Mouse (Mus musculus) cerebellum, adult 11-12 months (tissue): ENCODE results near the gene Kcna6.

Experiments
- DNase-seq: peaks from one replicate; pipeline ENCODE4 v3.0.0; 2022

The Kcna6 gene

GRCm38 (mm10) chr6:126740211-126741142 is at the start of gene Kcna6:
TSS of gene Kcna6 (minus strand) at chr6:126740674.
- no peak for DNase-seq

GRCm38 (mm10) chr6:126788863-126789262 is 48.4 kb upstream of the Kcna6 start:
- DNase-seq, result no peak

DNA sequence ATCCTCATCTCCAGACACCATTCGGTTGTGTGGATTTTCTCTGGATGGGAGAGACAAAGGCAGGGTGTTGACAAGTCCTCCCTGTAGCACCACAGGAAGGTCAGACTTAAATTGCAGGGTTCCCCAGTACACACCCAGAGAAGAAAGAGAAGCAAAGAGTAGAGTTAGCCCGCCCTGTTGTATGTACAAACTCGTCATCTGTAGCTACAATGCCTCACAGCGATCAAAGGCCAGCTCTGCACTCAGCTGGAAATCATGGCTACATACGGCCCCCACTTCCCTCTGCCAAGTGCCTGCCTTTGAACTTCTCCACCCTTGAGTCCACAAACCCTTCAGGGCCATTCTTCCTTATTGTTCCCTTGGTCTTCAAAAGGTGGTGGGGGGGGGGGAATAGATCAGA is 43.7 kb upstream of the Kcna6 start:
- DNase-seq, result no peak

DNA sequence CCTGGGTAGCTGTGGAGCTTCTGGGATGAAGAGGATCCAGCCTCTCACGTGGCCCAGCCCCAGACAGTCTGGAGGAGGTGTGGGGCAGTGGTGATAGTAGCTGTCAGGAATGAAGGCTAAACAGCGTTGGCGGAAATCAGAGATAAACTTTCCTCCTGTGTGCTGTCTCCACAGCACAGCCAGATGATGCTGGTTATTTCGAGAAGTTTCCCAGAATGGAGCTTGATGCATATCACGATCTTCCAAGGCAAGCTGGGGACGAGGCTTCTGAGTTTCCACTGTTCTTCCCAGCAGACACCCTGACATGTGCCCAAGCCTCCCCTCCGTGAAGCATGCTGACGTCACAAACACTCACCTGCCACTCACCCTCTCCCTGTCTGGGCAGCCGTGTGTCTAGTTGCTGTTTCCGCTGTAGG is 43.2 kb upstream of the Kcna6 start:
- no peak for DNase-seq

DNA sequence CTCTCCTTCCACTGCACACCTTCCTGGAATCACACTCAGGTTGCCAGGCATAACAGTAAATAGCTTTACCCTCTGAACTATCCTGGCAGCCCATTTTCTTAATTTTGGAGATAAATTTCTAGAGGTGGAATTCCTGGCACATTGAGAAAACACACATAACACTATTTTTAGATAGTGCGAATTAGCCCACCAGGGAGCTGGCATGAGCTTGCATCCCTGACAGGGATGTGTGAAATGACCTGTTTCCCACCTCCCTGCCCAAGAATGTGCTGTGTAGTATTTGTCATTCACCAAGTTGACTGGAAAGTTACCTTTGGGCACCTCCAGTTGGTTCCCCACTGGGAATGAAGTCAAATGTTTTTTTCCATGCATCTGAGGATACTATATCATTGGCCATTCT is 42.6 kb upstream of the Kcna6 start:
- no peak for DNase-seq

GRCm38 (mm10) chr6:126777889-126778288 is 37.4 kb upstream of the Kcna6 start:
- DNase-seq, result no peak

GRCm38 (mm10) chr6:126773873-126774272 is 33.4 kb upstream of the Kcna6 start:
- DNase-seq, result no peak

DNA sequence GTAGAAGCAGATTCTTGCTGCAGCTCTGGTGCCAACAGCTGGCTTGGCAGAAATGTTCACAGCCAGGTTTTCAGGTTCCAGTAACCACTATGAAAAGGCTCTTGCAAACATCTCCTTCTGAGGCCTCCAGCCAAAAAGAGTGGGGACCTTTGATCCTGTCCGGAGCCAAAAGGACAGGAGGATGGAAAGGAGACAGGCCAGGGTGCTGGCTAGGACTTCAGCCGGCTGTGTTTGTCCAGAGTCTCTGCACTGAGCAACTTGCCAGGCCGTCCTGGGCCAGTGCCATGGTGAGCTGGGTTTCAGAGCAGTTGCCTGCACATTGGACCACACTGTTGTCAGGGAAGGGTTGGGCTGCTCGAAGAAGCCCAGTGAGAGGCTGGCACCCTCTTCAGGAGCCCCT is 31.9 kb upstream of the Kcna6 start:
- peak; percentile 25 for DNase-seq

DNA sequence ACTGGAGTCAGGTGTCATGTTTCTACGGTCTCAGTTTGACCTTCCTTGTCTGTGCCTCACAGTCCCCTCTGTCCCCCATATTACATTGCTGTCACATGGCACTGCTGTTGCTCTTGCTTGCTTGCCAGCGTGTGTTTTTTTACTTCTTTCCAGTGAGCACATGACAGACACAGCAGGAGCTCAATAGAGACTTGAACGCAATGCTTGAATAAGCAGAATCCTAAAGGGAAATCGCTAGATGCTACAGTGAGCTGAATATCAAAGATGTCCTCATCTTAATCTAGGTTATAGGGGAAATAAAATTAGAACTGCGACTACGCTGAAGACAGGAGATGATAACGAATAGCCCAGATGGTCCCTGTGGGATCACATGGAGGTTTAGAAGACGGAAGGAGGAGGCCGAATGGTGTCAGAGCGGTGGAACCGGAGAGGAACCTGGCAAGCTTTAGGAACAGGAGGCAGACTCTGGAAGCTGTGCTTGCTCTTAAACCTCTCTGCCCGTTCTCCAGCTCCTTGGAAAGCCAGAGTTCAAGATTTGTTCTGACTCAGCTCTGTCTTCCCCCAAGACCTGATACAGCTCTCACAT is 29.8 kb upstream of the Kcna6 start:
- DNase-seq, result no peak

- no peak for DNase-seq
Observed at GRCm38 (mm10) chr6:126768957-126769665, 28.6 kb upstream of the Kcna6 start.

DNA sequence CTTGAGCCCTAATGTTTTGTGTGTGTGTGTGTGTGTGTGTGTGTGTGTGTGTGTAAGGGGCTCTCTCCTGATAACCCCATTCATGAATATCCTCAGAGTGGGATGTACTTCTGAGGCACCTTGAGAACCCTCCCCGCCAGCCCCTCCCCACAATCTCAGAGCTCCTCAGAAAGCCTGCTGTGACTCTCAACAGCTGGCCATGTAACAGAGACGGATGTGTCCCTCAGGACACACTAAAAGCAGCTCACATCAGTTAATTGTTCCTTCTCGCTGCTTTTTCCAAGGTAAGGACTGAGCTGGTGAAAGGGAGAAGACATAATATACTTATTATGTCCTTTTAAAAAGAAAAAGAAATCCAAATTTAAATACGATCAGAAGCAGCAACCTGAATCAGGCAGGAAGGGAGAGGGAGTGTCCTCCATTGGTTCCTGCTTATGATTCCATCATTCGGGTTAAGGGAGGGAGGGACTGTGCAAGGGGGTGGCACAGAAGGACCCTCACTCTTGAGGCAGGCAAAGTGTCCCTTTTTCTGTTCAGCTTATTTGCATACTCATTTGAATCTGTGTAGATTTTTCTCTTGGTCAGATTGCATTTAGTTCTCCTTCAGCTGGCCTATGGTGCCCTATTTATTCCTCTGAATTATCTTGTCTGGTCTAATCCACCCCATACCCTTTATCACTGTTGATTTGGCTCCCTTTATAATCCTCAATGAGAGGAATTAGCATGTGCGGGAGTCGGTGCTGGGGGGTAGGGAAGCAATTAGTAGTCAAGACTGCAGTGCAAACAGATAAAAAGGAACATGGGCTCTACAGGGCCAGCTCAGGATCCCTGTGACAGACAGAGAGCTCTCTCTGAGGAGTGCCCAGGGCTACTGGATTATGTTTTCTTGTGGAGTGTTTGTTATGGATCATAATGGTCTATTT is 27.4 kb upstream of the Kcna6 start:
- DNase-seq, result no peak

- no peak for DNase-seq
Observed at GRCm38 (mm10) chr6:126766552-126766951, 26.1 kb upstream of the Kcna6 start.

- no peak for DNase-seq
Observed at GRCm38 (mm10) chr6:126764563-126765091, 24.2 kb upstream of the Kcna6 start.

DNA sequence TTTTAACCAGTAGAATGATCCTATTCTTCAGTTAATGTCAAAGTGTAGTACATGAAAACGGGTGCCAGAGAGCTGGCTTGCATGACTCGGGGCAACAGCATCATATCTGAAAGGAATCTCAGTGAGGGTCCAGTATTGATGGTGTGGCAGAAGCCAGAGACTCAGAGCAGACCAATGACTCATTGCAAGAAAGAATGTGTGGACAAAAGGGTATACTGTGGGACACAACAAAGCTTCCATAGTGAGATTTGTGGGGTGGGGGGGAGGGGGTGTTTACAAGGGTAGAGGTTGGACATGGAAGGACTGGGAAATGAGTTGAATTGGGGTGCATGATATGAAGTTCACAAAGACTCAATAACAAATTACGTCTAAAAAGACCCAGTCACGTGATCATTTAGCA is 20.9 kb upstream of the Kcna6 start:
- no peak for DNase-seq

DNA sequence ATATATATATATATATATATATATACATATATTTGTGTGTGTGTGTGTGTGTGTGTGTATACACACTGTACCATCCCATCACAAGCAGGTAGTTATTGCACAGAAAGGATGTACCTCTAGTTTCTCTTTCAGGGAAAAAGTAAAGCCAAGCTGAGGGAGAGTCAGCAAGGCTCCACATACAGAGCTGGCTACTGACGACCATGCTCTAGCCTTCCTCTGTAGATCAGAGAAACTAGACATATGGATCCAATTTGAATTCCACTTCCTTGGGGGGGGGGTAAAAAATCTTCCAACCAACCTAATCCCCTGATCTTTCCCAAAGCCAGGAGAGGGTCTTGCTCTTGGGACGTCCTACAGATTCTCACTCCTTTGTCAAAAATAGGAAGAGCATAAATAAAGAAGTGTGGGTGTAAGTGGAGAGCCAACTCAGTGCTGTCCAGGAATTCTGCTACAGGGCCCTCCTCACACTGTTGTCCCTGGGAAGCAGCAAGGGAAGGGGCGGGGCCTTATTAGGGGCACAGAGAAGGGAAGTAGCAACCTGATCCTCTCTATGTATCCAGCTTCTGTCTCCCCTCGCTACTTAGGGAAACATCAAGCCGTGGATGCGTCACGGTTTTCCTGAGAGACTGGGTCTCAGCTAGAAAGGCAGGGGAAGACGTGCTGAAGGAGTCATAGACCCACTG is 15.4 kb upstream of the Kcna6 start:
- no peak for DNase-seq

GRCm38 (mm10) chr6:126752520-126752919 is 12.0 kb upstream of the Kcna6 start:
- DNase-seq, result no peak

GRCm38 (mm10) chr6:126745888-126746287 is 5.4 kb upstream of the Kcna6 start:
- DNase-seq, result no peak

- no peak for DNase-seq
Observed at GRCm38 (mm10) chr6:126742610-126743009, 2.1 kb upstream of the Kcna6 start.

- DNase-seq, result no peak
Observed at GRCm38 (mm10) chr6:126739326-126740210, 906 bp downstream of the Kcna6 start.

DNA sequence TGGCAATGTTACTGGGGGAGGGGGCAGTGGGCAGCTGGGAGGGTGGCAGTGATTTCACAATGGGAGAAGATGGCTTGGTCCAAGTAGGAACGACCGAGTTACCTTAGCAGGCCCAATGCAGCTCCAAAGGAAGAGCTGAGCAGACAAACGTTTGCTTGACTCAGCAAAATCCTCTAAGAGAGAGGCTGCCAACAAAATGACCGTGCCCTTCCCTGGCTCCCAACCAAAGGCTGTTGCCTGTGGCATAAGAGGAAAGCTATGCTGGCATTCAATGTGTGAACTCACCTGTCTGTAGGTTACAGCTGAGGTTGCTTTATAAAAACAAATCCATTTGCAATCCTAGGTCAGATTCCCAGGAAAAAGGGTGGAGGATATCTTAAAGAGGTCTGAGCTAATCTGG is 3.5 kb downstream of the Kcna6 start:
- no peak for DNase-seq

DNA sequence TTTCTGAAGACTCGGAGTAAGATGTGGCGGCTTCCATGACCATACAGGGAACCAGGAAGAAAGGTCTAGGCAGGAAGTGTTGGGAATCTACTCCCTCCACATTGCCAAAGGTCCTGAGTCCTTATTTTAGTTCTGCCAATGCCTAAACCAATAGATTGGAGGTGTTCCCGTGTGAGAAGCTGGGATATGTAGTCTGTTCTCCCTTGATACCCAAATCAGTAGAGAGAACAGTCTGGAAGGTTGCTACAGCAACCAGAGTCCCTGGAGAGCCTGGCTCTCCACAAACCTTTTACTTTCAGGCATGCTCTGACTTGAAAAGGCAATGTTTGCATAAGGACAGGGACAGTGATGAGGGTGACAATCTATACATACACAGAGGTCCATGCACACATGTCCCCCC is 4.7 kb downstream of the Kcna6 start:
- no peak for DNase-seq
